Mouse (Mus musculus) embryo, embryonic 9.5 days (tissue): Measurements from ENCODE around the gene Gm10972.
"Not testable (repeated sequence)": the region's sequence is repeated elsewhere in the genome, so short reads cannot be mapped to it uniquely, and the experiment has no call there.

ENCODE experiments used
- DNase-seq: peaks from one replicate; pipeline ENCODE4 v3.0.0-alpha.2; 2017; ENCODE audit errors: extremely low spot score

Gm10972 gene

DNA sequence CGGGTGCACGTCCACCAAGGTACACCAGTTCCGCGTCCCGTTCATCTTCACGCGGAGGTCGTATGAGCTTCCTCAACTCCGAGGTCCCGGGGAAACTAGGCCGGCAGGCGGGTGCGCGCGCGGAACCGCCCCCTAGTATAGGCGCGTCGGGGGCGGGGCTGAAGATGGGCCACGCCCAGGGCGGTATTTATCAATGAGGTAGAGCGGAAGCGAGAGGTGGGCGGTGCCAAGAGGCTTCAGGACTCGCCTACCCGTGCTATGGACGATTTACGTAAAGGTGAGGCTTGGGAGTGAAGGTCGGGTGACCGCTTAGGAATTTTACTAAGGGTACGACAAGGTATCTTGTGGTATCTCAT, 15.8 kb downstream of the Gm10972 start, which contains the start of gene Tuft1:
Tuft1 (minus strand) TSS at position 133 of the 356 bp plus-strand sequence.
- DNase-seq, result not testable (repeated sequence)

DNA sequence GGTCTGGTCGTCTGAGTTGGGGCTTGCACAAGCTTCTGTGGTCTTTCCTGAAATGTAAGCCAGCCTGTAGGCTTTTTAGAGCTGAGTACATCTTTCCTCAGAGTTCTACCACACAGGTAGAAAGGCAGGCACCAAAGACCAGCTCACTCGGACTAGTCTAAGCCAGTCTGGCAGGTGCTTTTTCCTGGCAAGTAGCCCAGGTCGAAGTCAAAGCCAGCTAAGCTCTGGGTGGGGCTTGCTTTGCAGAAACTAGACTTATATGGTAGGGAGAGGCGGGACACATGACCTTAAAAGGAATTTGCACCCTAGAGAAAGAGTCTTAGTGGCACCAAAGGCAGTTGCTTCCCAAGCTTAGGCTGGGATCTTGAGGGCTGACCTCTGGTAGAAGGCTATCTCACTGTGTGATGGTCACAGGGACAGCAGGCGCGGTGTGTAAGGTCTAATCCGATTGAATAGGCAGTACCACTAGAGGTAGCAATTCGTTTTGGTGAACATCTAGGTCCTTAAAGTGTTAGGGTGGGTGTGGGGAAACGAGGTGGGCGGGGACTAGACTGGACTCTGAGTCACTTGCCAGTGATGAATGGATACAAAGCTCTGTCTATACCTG, 16.3 kb downstream of the Gm10972 start:
- peak; percentile 12 for DNase-seq

DNA sequence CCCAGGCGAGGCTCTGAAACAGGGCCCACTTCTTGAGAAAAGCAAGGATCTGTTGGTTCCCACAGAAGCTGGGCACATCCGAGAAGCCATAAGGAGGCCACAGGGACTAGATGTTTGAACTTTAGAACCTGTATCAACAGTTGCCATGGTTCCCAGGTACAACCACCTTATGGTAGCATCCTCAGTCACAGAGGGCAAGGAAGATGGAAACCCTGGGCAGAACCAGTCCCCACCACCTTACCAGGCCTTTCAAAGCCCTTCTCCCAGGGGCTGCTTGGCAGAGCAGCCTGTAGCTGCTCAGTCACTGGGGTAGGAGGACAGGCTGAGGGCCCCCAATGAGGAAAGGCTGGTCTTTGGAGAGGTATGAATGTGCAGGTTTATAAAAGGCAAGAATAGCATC, 17.9 kb downstream of the Gm10972 start:
- DNase-seq, result not testable (repeated sequence)

DNA sequence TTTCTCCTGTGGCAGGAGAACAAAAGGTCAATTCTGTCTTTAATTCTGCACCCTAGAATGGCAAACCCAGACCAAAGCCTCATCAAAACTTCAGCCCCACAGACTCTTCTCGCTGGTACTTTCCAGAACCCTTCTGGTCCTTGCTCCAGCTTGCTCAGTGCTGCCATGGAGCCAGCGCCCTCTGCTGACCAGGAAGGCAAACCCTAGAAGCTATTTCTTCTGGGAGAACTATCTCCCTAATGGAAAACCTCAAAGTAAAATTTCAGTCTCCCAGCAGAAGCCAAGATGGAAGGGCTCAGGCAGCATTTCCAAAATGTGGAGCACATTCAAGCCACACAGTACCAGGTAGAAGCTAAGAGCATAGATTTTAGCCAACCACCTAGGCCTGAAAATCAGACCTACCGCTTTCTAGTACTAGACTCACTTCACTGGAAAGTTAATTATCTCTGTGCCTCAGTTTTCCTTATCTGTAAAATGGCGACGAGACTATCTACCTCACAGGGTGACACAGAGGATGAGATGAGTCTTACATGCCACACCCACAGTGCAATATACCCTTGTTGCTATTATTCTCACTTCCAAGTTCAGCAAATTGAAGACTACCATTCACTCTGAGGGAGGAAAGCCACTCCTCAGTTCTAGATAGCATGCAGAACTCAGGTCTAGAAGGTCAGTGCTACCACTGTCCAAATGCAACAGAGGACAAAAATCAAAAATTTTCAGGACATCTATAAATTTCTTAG, 22.3 kb downstream of the Gm10972 start:
- not testable (repeated sequence) for DNase-seq

DNA sequence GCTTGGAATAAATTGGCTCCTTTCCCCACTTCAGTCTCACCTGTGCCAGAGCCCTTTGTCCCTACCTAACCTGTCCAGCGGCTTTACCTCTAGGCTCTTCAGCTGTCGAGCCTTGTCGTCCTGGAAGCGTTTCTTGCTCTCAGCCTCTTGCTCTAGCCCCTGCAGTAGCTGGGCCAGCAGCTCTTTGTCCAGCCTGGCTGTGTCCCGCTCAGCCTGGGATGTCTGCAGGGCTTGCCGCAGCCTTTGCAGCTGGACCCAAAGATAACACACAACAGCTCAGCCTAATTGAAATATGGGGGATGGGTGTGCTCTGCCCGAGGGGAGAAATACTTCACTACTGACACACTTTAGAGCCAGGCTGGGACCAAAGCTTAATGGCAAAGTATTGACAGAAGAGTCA, 23.0 kb downstream of the Gm10972 start:
- DNase-seq, result peak; percentile 19

DNA sequence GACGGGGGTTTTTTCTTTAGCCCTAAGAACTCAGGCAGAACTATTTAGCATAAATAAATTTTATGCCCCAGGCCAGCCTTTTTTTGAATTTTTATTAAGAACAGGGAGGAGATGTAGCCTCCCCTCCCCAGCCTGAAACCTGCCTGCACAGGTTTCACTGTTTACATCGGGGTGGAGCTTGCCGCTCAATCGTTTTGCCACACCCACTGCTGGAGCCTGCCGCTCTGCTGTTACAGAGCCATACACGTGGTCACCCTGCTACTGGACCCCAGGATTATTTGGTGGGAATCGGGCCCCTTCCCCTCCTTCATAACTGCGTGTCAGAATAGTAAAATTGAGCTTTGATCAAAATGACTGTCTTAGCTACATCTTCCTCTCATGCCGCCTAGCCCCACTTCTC, 32.2 kb downstream of the Gm10972 start:
- DNase-seq, result not testable (repeated sequence)

DNA sequence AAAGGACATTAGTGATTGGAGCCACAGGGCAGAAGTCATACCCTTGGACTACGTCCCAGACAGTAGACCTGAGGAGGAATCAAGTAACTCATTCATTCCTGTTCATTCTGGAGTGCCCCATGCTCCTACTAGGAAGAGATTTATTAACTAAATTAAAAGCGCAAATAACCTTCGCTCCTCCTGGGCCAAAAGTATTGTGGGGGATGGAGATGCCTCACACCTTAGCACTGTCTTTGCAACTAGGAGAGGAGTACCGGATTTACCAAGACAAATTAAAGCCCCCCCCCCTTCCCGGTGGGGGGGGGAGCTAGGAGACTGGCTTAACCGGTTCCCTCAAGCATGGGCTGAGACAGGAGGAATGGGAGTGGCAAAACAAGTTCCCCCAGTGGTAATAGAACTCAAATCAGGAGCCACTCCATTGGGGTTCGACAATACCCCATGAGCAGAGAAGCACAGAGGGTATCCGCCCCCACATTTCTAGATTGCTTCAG, 36.5 kb downstream of the Gm10972 start:
- no peak for DNase-seq

DNA sequence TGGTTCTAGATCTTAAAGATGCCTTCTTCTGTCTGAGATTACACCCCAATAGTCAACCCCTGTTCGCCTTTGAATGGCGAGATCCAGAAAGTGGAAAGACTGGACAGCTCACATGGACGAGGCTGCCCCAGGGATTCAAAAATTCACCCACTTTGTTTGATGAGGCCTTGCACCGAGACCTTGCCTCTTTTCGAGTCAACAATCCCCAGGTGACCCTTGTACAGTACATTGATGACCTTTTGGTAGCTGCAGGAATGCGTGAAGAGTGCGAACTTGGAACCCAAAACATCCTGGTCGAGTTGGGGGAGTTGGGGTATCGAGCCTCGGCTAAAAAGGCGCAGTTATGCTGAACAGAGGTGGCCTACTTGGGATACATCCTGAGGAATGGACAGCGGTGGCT, 37.1 kb downstream of the Gm10972 start:
- DNase-seq, result not testable (repeated sequence)

DNA sequence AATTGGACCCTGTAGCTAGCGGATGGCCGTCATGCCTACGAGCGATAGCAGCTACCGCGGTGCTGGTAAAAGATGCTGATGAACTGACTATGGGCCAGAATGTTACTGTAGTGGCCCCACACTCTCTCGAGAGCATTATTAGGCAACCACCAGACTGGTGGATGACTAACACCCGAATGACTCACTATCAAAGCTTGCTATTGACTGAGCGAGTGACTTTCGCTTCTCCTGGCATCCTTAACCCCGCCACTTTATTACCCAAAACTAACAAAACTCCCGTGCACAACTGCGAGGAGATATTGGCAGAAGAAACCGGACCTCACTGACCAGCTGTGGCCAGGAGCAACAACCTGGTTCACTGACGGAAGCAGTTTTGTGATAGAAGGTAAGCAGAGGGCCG, 37.9 kb downstream of the Gm10972 start:
- DNase-seq, result no peak

DNA sequence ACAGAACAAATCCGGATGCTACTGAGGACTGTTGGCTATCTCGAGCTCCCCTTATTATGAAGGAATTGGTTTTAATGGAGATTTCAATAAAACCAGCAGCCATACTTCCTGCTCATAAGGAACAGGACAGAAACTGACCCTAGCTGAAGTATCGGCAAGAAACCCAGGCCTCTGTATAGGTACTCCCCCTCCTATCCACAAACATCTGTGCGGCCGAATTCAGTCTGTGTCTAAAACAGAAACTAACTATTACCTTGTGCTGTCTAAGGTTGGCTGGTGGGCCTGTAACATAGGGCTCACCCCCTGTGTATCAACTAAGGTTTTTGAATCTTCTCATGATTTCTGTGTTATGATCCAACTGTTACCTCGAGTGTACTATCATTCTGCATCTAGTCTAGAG, 40.7 kb downstream of the Gm10972 start:
- no peak for DNase-seq

DNA sequence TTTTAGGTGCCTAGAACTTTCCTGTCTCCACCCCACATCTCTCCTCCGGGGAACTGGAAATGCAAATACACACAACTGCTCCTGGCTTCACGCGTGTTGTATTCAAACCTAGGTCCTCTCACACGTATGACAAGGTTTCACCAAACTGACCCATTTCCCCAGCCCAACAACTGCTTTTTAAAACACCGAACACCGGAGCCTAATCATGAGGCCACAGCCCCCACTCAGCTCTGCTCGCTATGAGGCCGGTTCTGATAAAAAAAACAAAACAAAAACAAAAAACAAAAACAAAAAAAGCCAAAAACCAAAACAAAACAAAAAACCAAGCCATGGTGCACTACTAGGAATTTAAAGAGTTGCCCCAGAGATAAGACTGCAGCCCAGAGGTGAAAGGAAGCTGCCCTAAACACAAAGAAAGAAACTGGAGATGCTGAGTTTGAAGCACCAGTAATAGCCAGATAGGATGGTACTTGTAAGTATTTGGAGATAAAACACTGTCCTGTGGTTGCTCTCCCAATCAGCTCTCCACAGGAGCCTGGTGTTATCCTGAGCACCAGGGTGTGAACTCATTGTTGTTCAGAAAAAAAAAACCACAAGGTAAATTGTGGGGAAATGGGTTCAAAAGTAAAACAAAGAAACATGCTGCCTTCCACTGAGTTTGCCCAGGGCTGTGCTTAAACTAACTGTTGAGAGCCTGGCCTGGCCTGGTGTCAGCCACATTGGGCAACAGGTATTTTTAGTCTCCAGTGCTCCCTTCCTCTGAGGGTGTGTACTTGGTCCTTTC, 43.3 kb downstream of the Gm10972 start:
- not testable (repeated sequence) for DNase-seq

DNA sequence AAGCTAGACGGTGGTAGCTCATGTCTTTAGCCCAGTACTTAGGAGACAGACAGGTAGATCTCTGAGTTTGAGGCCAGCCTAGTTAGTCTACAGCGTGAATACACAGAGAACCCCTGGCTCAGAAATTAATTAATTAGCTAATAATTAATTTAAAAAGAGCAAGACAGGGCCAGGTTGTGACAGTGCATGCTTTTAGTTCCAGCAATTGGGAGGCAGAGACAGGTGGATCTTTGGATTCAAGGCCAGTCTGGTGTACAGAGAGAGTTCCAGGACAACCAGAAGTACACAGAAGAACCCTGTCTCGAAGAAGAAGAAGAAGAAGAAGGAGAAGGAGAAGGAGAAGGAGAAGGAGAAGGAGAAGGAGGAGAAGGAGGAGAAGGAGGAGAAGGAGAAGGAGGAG, 45.8 kb downstream of the Gm10972 start:
- not testable (repeated sequence) for DNase-seq

DNA sequence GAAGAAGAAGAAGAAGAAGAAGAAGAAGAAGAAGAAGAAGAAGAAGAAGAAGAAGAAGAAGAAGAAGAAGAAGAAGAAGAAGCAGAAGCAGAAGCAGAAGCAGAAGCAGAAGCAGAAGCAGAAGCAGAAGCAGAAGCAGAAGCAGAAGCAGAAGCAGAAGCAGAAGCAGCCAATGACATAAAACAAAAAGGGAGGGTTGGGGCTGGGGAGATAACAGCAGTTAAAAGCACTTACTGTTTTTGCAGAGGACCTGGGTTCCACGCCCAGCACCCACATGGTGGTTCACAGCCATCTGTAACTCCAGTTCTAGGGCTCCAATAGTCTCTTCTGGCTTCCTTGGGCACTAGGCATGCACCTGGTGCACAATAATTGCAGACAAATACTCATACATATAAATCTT, 46.3 kb downstream of the Gm10972 start:
- not testable (repeated sequence) for DNase-seq

DNA sequence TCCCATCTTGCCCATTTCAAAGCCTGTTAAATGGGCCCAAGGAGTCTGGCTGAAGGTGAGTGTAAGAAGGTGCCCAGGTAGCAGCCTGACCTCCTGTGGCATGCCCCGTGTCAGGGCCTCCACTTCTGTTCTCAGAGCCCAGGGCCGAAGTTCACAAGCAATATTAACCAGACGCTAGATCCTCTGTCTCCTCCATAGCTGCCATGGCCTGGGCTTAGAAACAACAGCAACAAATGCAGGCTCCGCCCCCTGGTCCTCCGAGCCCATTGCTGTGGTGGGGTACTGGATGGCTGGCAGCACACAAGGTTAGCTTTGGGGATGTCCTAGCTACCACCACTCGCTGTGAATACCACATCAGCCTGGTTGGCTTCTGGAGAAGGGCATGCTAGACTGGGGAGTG, 47.2 kb downstream of the Gm10972 start:
- DNase-seq, result not testable (repeated sequence)

DNA sequence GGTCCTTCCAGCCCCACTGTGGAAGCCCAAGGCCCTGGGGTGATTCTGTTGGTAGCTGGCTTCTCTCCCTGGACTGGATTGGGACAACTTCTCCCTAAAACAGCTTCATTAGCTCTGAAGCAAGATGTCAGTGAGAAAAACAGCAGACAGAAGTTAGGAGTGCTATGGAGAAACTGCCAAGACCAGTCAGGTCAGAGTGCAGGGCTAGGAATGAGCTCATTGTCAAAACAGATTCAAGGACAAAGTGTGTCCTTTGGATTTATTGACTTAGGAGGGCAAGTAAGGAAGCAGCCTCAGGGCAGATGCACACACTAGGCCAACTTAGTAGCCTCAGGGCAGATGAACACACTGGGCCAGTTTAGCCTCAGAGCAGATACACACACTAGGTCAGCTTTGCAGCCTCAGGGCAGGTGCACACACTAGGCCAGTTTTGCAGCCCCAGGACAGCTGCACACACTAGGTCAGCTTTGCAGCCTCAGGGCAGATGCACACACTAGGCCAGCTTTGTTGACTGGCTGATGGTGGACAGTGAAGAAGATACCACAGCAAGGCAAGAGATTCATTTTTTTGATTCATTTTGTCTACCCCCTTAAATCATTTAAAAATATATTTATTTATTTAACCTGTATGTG, 47.8 kb downstream of the Gm10972 start:
- DNase-seq, result no peak

DNA sequence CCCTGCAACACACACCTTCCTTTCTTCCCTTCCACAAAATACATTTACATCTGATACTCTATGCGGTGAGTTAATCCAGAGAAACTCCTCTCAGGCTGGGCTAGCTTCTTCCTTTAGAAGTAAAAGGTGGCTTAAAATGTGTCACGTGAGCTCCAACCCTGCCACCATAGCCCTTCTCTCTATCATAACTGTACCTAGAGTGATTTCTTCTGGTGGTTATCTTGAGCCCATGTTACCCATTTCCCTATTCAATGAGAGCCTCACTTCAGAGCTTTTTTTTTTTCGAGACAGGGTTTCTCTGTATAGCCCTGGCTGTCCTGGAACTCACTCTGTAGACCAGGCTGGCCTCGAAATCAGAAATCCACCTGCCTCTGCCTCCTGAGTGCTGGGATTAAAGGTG, 48.8 kb downstream of the Gm10972 start:
- not testable (repeated sequence) for DNase-seq
